8 mouse cellular contexts compared by ENCODE assay signal in the genomic region with DNA sequence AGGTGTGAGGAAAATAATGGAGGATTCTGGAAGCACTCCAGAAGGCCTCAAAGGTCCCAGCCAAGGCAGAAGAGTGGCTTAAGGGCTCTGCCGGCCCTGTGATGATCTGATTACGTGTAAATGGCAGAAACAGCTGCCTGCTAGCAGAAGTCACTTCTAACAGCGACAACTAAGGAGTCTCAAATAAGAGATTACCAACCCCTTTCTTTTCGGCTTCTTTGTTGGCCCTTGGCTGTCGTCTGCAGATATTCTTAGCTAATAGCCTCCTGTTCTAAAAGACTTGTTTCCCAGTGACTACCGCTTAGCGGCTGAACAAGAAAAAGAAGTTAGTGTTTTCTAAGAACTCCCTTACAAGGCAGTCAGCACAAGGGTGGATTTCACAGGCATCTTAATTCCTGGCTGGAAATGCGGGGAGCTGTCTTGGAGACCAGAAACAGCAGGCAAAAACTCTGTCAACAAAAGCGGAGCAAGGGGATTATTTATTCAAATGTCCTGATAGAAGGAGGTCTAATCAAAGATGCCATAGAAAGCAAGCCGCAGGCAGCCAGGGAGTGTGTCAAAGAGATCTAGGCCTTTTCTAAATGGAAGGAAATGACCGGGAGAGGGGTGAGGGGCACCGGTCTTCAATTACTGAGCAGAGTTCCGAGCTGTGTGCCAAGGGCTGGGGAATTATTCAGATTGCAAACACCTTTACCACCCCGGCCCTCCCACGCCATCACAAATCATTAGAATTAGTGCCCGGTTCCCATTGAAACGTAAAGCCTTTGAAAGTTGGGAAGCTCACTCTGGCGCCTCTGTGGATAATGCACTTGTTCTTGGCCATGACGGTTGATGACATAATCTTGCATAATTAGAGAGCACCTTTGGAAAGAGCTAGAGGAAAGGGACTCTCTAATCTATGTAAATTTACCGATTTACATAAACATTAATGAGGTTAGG. TPM values are rescaled to one million over a fixed set of nuclear protein-coding genes. Genes with fewer than 3 reads are reported as not detected.
DNase-seq lines count a peak whose midpoint lies in the region; ATAC-seq and TF ChIP-seq lines count a peak whose summit lies in the region.

No protein-coding gene starts in this region.

- no peaks in the 10 kb centered on the region for H3K27me3 ChIP-seq in heart, embryonic 16.5 days (ENCODE audit: control insufficient read depth, insufficient read depth, low read length)
- no peaks in the 10 kb centered on the region for H3K27me3 ChIP-seq in limb, embryonic 14.5 days (ENCODE audit: control insufficient read depth, insufficient read depth, low read length)

- peak; percentile 34 for DNase-seq in cerebellum, adult 9-11 months
- DNase-seq in cerebellum, adult 18-20 months, result no peak
- peak; percentile 66 for DNase-seq in limb, embryonic 14.5 days (ENCODE audit: low spot score)
- DNase-seq in right cerebral cortex, postnatal 36 days (ENCODE audit: low spot score in 2 of 2), result peak; percentile 20 to 24
- DNase-seq in urinary bladder, adult 18-20 months (ENCODE audit: low spot score in 2 of 2), result no peak
- no peak for DNase-seq in gastrocnemius, adult 8-10 months (ENCODE audit: low spot score in 2 of 2)

- no peak for TF ChIP-seq POLR2A in limb, embryonic 14.5 days (IDR thresholded peaks at IDR 0.05; ENCODE audit: borderline replicate concordance, extremely low read depth, insufficient read depth, insufficient read length)

- H3K4me3 ChIP-seq in brown adipose tissue, adult 24 weeks (ENCODE audit: insufficient read depth, low read depth, low read length), result no peak overlapping the region
- no peak overlapping the region for H3K4me3 ChIP-seq in heart, embryonic 16.5 days (ENCODE audit: low read length)
- H3K4me3 ChIP-seq in limb, embryonic 14.5 days (replicated peaks; ENCODE audit: low read length), result no peak overlapping the region

- no peaks in the 10 kb centered on the region for H3K9me3 ChIP-seq in heart, embryonic 16.5 days (replicated peaks; ENCODE audit: control insufficient read depth, low read length)
- no peaks in the 10 kb centered on the region for H3K9me3 ChIP-seq in limb, embryonic 14.5 days (ENCODE audit: control insufficient read depth, low read length)

- no peak overlapping the region for H3K9ac ChIP-seq in heart, embryonic 16.5 days (ENCODE audit: low read length)
- H3K9ac ChIP-seq in limb, embryonic 14.5 days (ENCODE audit: low read depth, low read length, severe bottlenecking), result 0 out of 2 replicates have a peak overlapping the region, but pooled peaks have one; percentile 34

- no peaks in the 10 kb centered on the region for H3K36me3 ChIP-seq in heart, embryonic 16.5 days (ENCODE audit: control insufficient read depth, insufficient read depth)
- H3K36me3 ChIP-seq in limb, embryonic 14.5 days (ENCODE audit: control insufficient read depth, insufficient read depth, low read length), result no peaks in the 10 kb centered on the region

- 32% methylated on average over 20 of the region's 20 CpGs for WGBS in heart, embryonic 16.5 days
- 16% methylated on average over 20 of the region's 20 CpGs for WGBS in limb, embryonic 14.5 days

- peaks cover 4% of the 10 kb centered on the region; the same call in 1 of the 2 replicates for H3K4me1 ChIP-seq in brown adipose tissue, adult 24 weeks (ENCODE audit: control insufficient read depth, insufficient read depth, insufficient read length, low read length)
- peaks cover 41% of the 10 kb centered on the region for H3K4me1 ChIP-seq in heart, embryonic 16.5 days (ENCODE audit: control insufficient read depth, insufficient read depth, low read length)
- H3K4me1 ChIP-seq in limb, embryonic 14.5 days (ENCODE audit: control insufficient read depth, insufficient read depth, low read length), result peaks cover 17% of the 10 kb centered on the region

- peak overlapping the region; percentile 68 for H3K27ac ChIP-seq in brown adipose tissue, adult 24 weeks (replicated peaks; ENCODE audit: low read depth, low read length)
- peak overlapping the region; percentile 65 for H3K27ac ChIP-seq in heart, embryonic 16.5 days (ENCODE audit: low read length)
- peak overlapping the region; percentile 68 for H3K27ac ChIP-seq in limb, embryonic 14.5 days (replicated peaks; ENCODE audit: low read depth, low read length)

- ATAC-seq in heart, embryonic 16.5 days (replicated peaks; ENCODE audit: extremely low read depth, insufficient read depth, low FRiP score), result 0 out of 2 replicates have a peak, but pooled peaks have one; percentile 9
- ATAC-seq in limb, embryonic 14.5 days (ENCODE audit: low FRiP score, low read depth), result peak; percentile 70

- H3K4me2 ChIP-seq in heart, embryonic 16.5 days (ENCODE audit: low read depth, low read length), result no peak overlapping the region; the same call in 1 of the 2 replicates
- 0 out of 2 replicates have a peak overlapping the region, but pooled peaks have one; percentile 6 for H3K4me2 ChIP-seq in limb, embryonic 14.5 days (replicated peaks; ENCODE audit: low read depth, low read length, severe bottlenecking)

RNA-seq across cellular contexts. Expression of a gene that starts 7.6 kb away (rescaled TPM):
- 5.0 and 10.8 TPM in 2 replicates for polyA plus RNA-seq in brown adipose tissue, adult 24 weeks (2012; ENCODE audit: insufficient read depth, insufficient read length, missing spikeins)
- polyA plus RNA-seq in heart, embryonic 16.5 days (2015; fragmentation: Nextera tagmentation; extraction: Ambion mirVana), result 16.7 and 21.9 TPM in 2 replicates
- polyA plus RNA-seq in limb, embryonic 14.5 days (2012; rRNA removed), result 12.2 and 13.2 TPM in 2 replicates
- polyA plus RNA-seq in limb, embryonic 14.5 days (2014; fragmentation: Nextera tagmentation; extraction: Ambion mirVana), result 1.9 and 2.5 TPM in 2 replicates
- total RNA-seq in gastrocnemius, adult 8-10 months (2022), result 1 to 10 TPM; 1.2 to 2.7 (median 2.2) TPM

Comparison
In these comparisons a context has a peak if more than half of its experiments do, and no peak if none do; other contexts are left out.
1. DNase-seq: peak in cerebellum, adult 9-11 months (single experiment), limb, embryonic 14.5 days (single experiment) and right cerebral cortex, postnatal 36 days (2 of 2); none in cerebellum, adult 18-20 months (0 of 2), urinary bladder, adult 18-20 months (0 of 2) and gastrocnemius, adult 8-10 months (0 of 2).
2. Peak in every context shown above with its lines, with median percentiles within 50 percentile points of each other: H3K27ac ChIP-seq.